Mouse (Mus musculus) MEL (cell line): Measurements from ENCODE around the gene Spryd7. TPM values are rescaled to one million over a fixed set of nuclear protein-coding genes. Genes with fewer than 3 reads are reported as not detected.

Experiments used
- DNase-seq: peaks from one replicate; pipeline ENCODE4 v3.0.0; 2011; ENCODE audit warnings: low read depth, low spot score
- H3K27ac ChIP-seq: 2 replicates; pipeline ENCODE4 v1.5.1; 2012; ENCODE audit warnings: low read depth, mild to moderate bottlenecking, control low read depth, low read length, moderate library complexity; ENCODE audit not compliant: control insufficient read depth
- H3K27me3 ChIP-seq, 2 experiments: fragments of 150-350 bp in 1 of 2; sonication (generic) in 1 of 2; 2 replicates each; pipeline ENCODE4 v1.6.1; 2012; ENCODE audit warnings: low read length in 2 of 2, mild to moderate bottlenecking in 2 of 2, improper control_type of control experiment in 1 of 2, moderate library complexity in 1 of 2; ENCODE audit not compliant: insufficient read depth in 2 of 2, control insufficient read depth in 1 of 2
- H3K36me3 ChIP-seq, 2 experiments: 2 replicates each; pipeline ENCODE4 v1.6.1; 2012 to 2014; ENCODE audit warnings: low read length in 2 of 2, improper control_type of control experiment in 1 of 2, inconsistent platforms in 1 of 2, mild to moderate bottlenecking in 1 of 2; ENCODE audit not compliant: insufficient read depth in 2 of 2, control insufficient read depth in 1 of 2
- H3K4me1 ChIP-seq, 2 experiments: fragments of 150-350 bp in 1 of 2; sonication (generic) in 1 of 2; 2 replicates each; pipeline ENCODE4 v1.6.1; 2012; ENCODE audit warnings: low read length in 2 of 2, improper control_type of control experiment in 1 of 2, mild to moderate bottlenecking in 1 of 2; ENCODE audit not compliant: insufficient read depth in 2 of 2, control insufficient read depth in 1 of 2
- H3K4me3 ChIP-seq, 2 experiments: fragments of 150-350 bp in 1 of 2; sonication (generic) in 1 of 2; 2 replicates each; pipeline ENCODE4 v1.5.1; 2012; ENCODE audit warnings: low read depth in 2 of 2, low read length in 2 of 2, mild to moderate bottlenecking in 2 of 2, moderate library complexity in 2 of 2, control low read depth in 1 of 2, improper control_type of control experiment in 1 of 2; ENCODE audit not compliant: control insufficient read depth in 1 of 2, insufficient read depth in 1 of 2
- H3K79me2 ChIP-seq: 2 replicates; pipeline ENCODE4 v1.6.1; 2012; ENCODE audit warnings: mild to moderate bottlenecking, low read length, moderate library complexity; ENCODE audit not compliant: control insufficient read depth, poor library complexity, insufficient read depth
- H3K9ac ChIP-seq: 2 replicates; pipeline ENCODE4 v1.6.1; 2012; ENCODE audit warnings: low read depth, mild to moderate bottlenecking, control low read depth, low read length, moderate library complexity; ENCODE audit not compliant: control insufficient read depth, poor library complexity, severe bottlenecking
- H3K9me3 ChIP-seq: fragments of 150-350 bp; sonication (generic); replicated peaks from 2 replicates; pipeline ENCODE4 v1.6.1; 2012; ENCODE audit warnings: mild to moderate bottlenecking, low read length, improper control_type of control experiment, moderate library complexity; ENCODE audit not compliant: insufficient read depth
- CHD1 ChIP-seq: IDR thresholded peaks from 2 replicates; pipeline ENCODE4 v1.6.1; 2012; ENCODE audit warnings: low read depth, mild to moderate bottlenecking, inconsistent platforms, low read length, improper control_type of control experiment
- CTCF ChIP-seq, 3 experiments: IDR thresholded peaks in 2 of 3; conservative IDR thresholded peaks in 1 of 3; 2 replicates each; pipeline ENCODE4 v1.5.1; 2011 to 2012; ENCODE audit warnings: low read length in 3 of 3, low read depth in 2 of 3, mild to moderate bottlenecking in 2 of 3, improper control_type of control experiment in 1 of 3, inconsistent platforms in 1 of 3, mixed read lengths in 1 of 3, moderate library complexity in 1 of 3; ENCODE audit not compliant: control insufficient read depth in 1 of 3, insufficient read depth in 1 of 3, poor library complexity in 1 of 3, severe bottlenecking in 1 of 3
- E2F4 ChIP-seq: IDR thresholded peaks from 2 replicates; pipeline ENCODE4 v1.6.1; 2011; ENCODE audit warnings: low read depth, low read length, improper control_type of control experiment, borderline replicate concordance
- ELF1 ChIP-seq: IDR thresholded peaks from 2 replicates; pipeline ENCODE4 v1.6.1; 2014; ENCODE audit warnings: low read depth, mild to moderate bottlenecking, inconsistent platforms, low read length, improper control_type of control experiment, moderate library complexity
- ETS1 ChIP-seq: IDR thresholded peaks from 2 replicates; pipeline ENCODE4 v1.6.1; 2012; ENCODE audit warnings: low read depth, mild to moderate bottlenecking, inconsistent platforms, low read length, improper control_type of control experiment, moderate library complexity
- KAT2A ChIP-seq: conservative IDR thresholded peaks from 2 replicates; pipeline ENCODE4 v1.6.1; 2012; ENCODE audit warnings: low read depth, low read length, improper control_type of control experiment, inconsistent platforms
- MAFK ChIP-seq: IDR thresholded peaks from 2 replicates; pipeline ENCODE4 v1.6.1; 2011; ENCODE audit warnings: low read depth, mild to moderate bottlenecking, low read length, improper control_type of control experiment, borderline replicate concordance
- MAX ChIP-seq: IDR thresholded peaks from 2 replicates; pipeline ENCODE4 v1.6.1; 2011; ENCODE audit warnings: low read length, improper control_type of control experiment
- MAZ ChIP-seq: IDR thresholded peaks from 2 replicates; pipeline ENCODE4 v1.6.1; 2012; ENCODE audit warnings: low read depth, mild to moderate bottlenecking, inconsistent platforms, low read length, improper control_type of control experiment
- MYC ChIP-seq: IDR thresholded peaks from 2 replicates; pipeline ENCODE4 v1.6.1; 2011; ENCODE audit warnings: low read depth, mild to moderate bottlenecking, low read length, improper control_type of control experiment, moderate library complexity
- NELFE ChIP-seq: IDR thresholded peaks from 2 replicates; pipeline ENCODE4 v1.6.1; 2011; ENCODE audit warnings: low read depth, low read length, improper control_type of control experiment
- NRF1 ChIP-seq: IDR thresholded peaks from 2 replicates; pipeline ENCODE4 v1.6.1; 2014; ENCODE audit warnings: low read depth, mild to moderate bottlenecking, inconsistent platforms, low read length, improper control_type of control experiment, moderate library complexity; ENCODE audit not compliant: poor library complexity, insufficient read depth, severe bottlenecking
- POLR2A ChIP-seq, 2 experiments: IDR thresholded peaks; 2 replicates each; pipeline ENCODE4 v1.6.1; 2011 to 2012; ENCODE audit warnings: low read length in 2 of 2, mild to moderate bottlenecking in 2 of 2, control low read depth in 1 of 2, improper control_type of control experiment in 1 of 2, low read depth in 1 of 2, moderate library complexity in 1 of 2; ENCODE audit not compliant: control insufficient read depth in 1 of 2, insufficient read depth in 1 of 2, poor library complexity in 1 of 2
- RAD21 ChIP-seq: IDR thresholded peaks from 2 replicates; pipeline ENCODE4 v1.6.1; 2011; ENCODE audit warnings: mild to moderate bottlenecking, low read depth, low read length, improper control_type of control experiment
- RCOR1 ChIP-seq: IDR thresholded peaks from 2 replicates; pipeline ENCODE4 v1.6.1; 2012; ENCODE audit warnings: low read depth, mild to moderate bottlenecking, inconsistent platforms, low read length, improper control_type of control experiment
- SIN3A ChIP-seq: IDR thresholded peaks from 2 replicates; pipeline ENCODE4 v1.6.1; 2012; ENCODE audit warnings: low read length, improper control_type of control experiment, inconsistent platforms
- SMC3 ChIP-seq: IDR thresholded peaks from 2 replicates; pipeline ENCODE4 v1.6.1; 2011; ENCODE audit warnings: low read depth, low read length, improper control_type of control experiment
- TAL1 ChIP-seq: IDR thresholded peaks from 2 replicates; pipeline ENCODE4 v1.6.1; 2012; ENCODE audit warnings: mild to moderate bottlenecking, inconsistent platforms, low read length, moderate library complexity, mixed read lengths
- TCF12 ChIP-seq: IDR thresholded peaks from 2 replicates; pipeline ENCODE4 v1.6.1; 2014; ENCODE audit warnings: low read depth, mild to moderate bottlenecking, inconsistent platforms, low read length, improper control_type of control experiment, moderate library complexity
- UBTF ChIP-seq: IDR thresholded peaks from 2 replicates; pipeline ENCODE4 v1.6.1; 2012; ENCODE audit warnings: low read depth, mild to moderate bottlenecking, inconsistent platforms, low read length, improper control_type of control experiment, moderate library complexity, borderline replicate concordance; ENCODE audit not compliant: insufficient read depth
- USF2 ChIP-seq, 2 experiments: IDR thresholded peaks; 2 replicates each; pipeline ENCODE4 v1.6.1; 2011 to 2012; ENCODE audit warnings: improper control_type of control experiment in 2 of 2, low read length in 2 of 2, borderline replicate concordance in 1 of 2, inconsistent platforms in 1 of 2, low read depth in 1 of 2, mild to moderate bottlenecking in 1 of 2; ENCODE audit not compliant: insufficient read depth in 1 of 2
- ZMIZ1 ChIP-seq: IDR thresholded peaks from 2 replicates; pipeline ENCODE4 v1.6.1; 2012; ENCODE audit warnings: low read depth, mild to moderate bottlenecking, inconsistent platforms, low read length, improper control_type of control experiment, moderate library complexity
- ZNF384 ChIP-seq: IDR thresholded peaks from 2 replicates; pipeline ENCODE4 v1.6.1; 2012; ENCODE audit warnings: low read depth, mild to moderate bottlenecking, inconsistent platforms, low read length, improper control_type of control experiment
- polyA plus RNA-seq, 2 experiments: library from polyadenylated mRNA; stranded (reverse) in 1 of 2; unstranded in 1 of 2; fragments of >175 nt in 1 of 2; fragments of >200 nt in 1 of 2; gene quantifications; 2 replicates each; pipeline versions ENCODE4 v1.2.1 to v1.2.4; 2012; ENCODE audit warnings: low replicate concordance in 2 of 2, low read depth in 1 of 2; ENCODE audit not compliant: insufficient read length in 2 of 2, insufficient read depth in 1 of 2, missing spikeins in 1 of 2
- total RNA-seq: library from RNA; depleted of rRNA; stranded (reverse); fragments of 300-350 nt; gene quantifications from 2 replicates; pipeline ENCODE4 v1.2.3, GENCODE M21; 2012

Gene Spryd7
- total and polyA plus RNA-seq, 3 experiments: 14.3 to 16.4 TPM; not detected in 1

DNA sequence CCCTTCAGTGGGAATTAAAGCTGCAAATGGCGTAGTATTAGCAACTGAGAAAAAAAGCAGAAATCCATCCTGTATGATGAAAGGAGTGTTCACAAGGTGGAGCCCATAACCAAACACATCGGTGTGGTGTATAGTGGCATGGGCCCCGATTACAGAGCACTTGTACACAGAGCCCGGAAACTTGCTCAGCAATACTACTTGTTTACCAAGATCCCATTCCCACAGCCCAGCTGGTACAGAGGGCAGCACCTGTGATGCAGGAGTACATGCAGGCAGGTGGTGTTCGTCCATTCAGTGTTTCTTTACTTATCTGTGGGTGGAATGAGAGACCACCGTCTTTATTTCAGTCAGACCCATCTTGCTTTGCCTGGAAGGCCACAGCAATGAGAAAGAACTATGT lies 2.2 kb upstream of the Spryd7 start:
- no peak for TF ChIP-seq MAFK
- no peak for TF ChIP-seq RAD21
- no peak for TF ChIP-seq NRF1
- no peak for TF ChIP-seq TAL1
- no peak for TF ChIP-seq CHD1
- no peak for TF ChIP-seq RCOR1
- no peak for TF ChIP-seq KAT2A
- no peak for TF ChIP-seq MAX

DNA sequence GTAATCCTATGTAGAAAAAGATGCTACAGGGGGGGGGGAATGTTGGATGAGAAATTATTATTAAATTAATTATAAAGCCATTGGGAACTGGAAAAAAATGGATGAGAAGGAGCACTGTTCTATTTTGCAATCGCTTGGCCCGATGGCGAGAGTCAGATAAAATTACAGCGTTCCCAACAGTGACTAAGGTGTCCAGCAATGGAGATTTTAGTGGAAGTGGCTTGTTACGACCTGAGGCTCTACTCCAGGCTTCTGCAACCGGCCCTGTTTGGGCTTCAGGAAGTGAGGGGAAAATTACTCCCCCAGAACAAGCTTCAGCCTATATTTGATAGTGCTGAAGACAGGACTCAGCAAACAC lies 776 bp downstream of the Spryd7 start:
- Histone ChIP-seq H3K79me2 (peaks cover 6% of the 10 kb centered on the region), H3K9ac (peak overlapping the region; percentile 79), H3K9me3 (no peaks in the 10 kb centered on the region), H3K27ac (no peak overlapping the region), H3K4me3 (peak overlapping the region; percentile 70 to 90), H3K27me3 (no peaks in the 10 kb centered on the region), H3K4me1 (peaks cover 4 to 13% of the 10 kb centered on the region in 2 experiments; a peak in 2 of 4 replicates), H3K36me3 (peaks cover 0 to 10% of the 10 kb centered on the region in 2 experiments; a peak in 3 of 4 replicates)
- DNase-seq: no peak
- TF ChIP-seq KAT2A: no peak
- peak in 1 of 3 experiments; percentile 23; a peak in 1 of 6 replicates for TF ChIP-seq CTCF (IDR thresholded peaks at IDR 0.05 in 2 of 3, conservative IDR thresholded peaks at IDR 0.05 in 1 of 3; ENCODE audit: control insufficient read depth in 1 of 3, insufficient read depth in 1 of 3, low read depth in 2 of 3, low read length in 3 of 3, poor library complexity in 1 of 3, severe bottlenecking in 1 of 3)
- peak; percentile 6 for TF ChIP-seq RAD21

More for the DNA sequence above, 2.2 kb upstream of the Spryd7 start:
- Histone ChIP-seq H3K27ac (no peak overlapping the region), H3K79me2 (peaks cover 6% of the 10 kb centered on the region), H3K4me1 (peaks cover 4 to 13% of the 10 kb centered on the region in 2 experiments; a peak in 2 of 4 replicates), H3K4me3 (no peak overlapping the region), H3K9ac (no peak overlapping the region), H3K36me3 (peaks cover 0 to 10% of the 10 kb centered on the region in 2 experiments; a peak in 2 of 4 replicates), H3K9me3 (no peaks in the 10 kb centered on the region), H3K27me3 (peaks cover 0 to 1% of the 10 kb centered on the region in 2 experiments; a peak in 1 of 4 replicates)
- no peak for DNase-seq

DNA sequence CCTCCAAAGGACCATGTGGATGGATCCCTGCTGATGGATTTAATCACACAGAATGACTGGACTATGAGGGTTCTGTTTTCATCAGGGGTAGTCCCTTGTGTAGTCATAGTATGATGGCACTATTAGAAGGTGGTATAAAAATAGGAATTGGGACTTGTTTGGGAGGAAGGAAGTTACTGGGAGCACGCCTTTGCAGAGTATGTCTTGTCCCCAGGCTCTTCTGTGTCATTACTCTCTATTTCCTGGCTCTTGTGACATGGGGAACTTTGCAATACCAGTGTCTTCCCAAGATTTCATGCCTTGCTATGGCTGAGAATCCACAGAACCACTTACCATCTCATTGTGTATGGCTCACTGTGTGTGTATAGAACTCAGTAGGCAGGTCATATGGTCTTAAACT lies 8.1 kb downstream of the Spryd7 start:
- Histone ChIP-seq H3K36me3 (peaks cover 0 to 2% of the 10 kb centered on the region in 2 experiments; a peak in 1 of 4 replicates), H3K27ac (no peak overlapping the region), H3K79me2 (no peaks in the 10 kb centered on the region), H3K9me3 (no peaks in the 10 kb centered on the region), H3K4me3 (no peak overlapping the region), H3K27me3 (no peaks in the 10 kb centered on the region), H3K4me1 (no peaks in the 10 kb centered on the region), H3K9ac (no peak overlapping the region)
- TF ChIP-seq MAX (no peak), SMC3 (no peak), ELF1 (no peak), USF2 (IDR thresholded peaks at IDR 0.05; ENCODE audit: borderline replicate concordance in 1 of 2, insufficient read depth in 1 of 2, low read depth in 1 of 2, low read length in 2 of 2) (no peak), TAL1 (no peak), ZMIZ1 (no peak), ZNF384 (no peak), NRF1 (no peak), POLR2A (IDR thresholded peaks at IDR 0.05; ENCODE audit: control insufficient read depth in 1 of 2, insufficient read depth in 1 of 2, low read depth in 1 of 2, low read length in 2 of 2, poor library complexity in 1 of 2) (no peak), UBTF (no peak), MAFK (no peak), SIN3A (no peak), E2F4 (no peak), ETS1 (no peak), MAZ (no peak), NELFE (no peak), CHD1 (no peak), TCF12 (no peak), RAD21 (no peak), MYC (no peak)
- DNase-seq: no peak
